Mouse (Mus musculus): ENCODE measurements at regions not wholly inside any gene's neighbourhood (a gene's known extent, or its start where the extent isn't known, plus 50 kb on each side); places are given as distances from the start of the nearest gene placed in this dataset.

DNA sequence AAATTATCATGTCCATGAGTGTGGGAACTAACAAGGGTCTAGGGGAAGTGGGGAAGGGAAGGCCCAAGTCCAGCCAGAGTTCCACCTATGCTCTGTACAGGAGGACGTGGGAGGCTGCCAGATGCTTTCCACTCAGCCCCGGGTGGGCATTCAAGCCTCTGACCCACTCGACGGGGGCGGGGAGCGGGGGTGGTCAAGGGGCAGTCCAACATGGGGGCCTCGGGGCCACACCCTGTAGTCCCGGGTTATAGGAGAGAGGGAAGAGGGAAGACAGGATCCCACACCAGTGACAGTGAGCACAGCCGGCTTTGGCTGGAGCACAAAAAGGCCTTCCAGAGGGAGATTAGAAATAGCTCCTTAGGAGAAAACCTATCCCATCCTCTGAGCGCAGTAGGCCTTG, 283.1 kb upstream of the Ddi1 start:
- no peak for ATAC-seq (ENCODE audit: low TSS enrichment)

- ATAC-seq (ENCODE audit: low TSS enrichment) = no peak
Measured at GRCm38 (mm10) chr9:6540178-6540700, 270.6 kb upstream of the Ddi1 start.

- ATAC-seq (ENCODE audit: low TSS enrichment) = no peak
Measured at GRCm38 (mm10) chr9:6528836-6529235, 259.2 kb upstream of the Ddi1 start.

GRCm38 (mm10) chr9:6517194-6517593, 247.5 kb upstream of the Ddi1 start:
- ATAC-seq (ENCODE audit: low TSS enrichment) = no peak

GRCm38 (mm10) chr9:6497786-6498185, 228.1 kb upstream of the Ddi1 start:
- no peak for ATAC-seq (ENCODE audit: low TSS enrichment)

GRCm38 (mm10) chr9:6480401-6480800, 210.8 kb upstream of the Ddi1 start:
- ATAC-seq (ENCODE audit: low TSS enrichment) = no peak

DNA sequence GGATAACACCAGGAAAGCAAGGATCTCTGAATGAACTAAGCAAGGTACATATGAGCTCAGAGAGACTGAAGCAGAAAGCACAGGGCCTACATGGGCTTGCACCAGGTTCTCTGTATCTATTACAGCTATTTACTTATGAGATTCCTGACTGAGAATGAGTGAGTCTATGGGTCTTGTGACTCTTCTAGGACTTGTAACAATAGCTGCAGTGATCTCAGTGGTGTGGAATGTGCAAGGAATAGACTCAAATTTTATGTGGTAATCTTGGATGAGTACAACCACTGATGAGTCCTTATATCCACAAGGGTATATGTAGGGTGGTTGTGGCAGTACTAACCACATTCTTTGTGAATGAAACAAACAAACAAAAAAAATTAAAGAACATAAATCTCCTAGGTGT, 184.9 kb upstream of the Ddi1 start:
- no peak for ATAC-seq (ENCODE audit: low TSS enrichment)

DNA sequence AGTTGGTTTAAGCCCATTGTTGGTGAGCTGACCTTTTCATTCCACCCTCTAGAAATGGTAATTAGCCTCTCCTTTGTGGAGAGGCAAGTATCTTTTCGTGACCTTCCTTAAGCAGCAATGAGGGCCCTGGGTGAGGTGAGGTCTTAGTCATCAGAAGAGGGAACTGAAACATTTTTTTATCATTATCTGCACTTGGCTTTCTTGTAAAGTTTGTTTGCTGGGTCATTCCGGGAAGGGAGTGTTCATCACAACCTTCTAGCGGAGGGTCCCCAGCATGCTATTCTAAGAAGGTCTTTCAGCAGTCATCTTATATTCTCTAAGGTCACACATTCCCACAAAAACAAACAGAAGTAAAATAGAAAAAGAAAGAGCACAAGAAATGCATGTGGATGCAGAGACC, 165.6 kb upstream of the Ddi1 start:
- no peak for ATAC-seq (ENCODE audit: low TSS enrichment)

GRCm38 (mm10) chr9:6433813-6434456, 164.3 kb upstream of the Ddi1 start:
- peak; percentile 93 for ATAC-seq (ENCODE audit: low TSS enrichment)

DNA sequence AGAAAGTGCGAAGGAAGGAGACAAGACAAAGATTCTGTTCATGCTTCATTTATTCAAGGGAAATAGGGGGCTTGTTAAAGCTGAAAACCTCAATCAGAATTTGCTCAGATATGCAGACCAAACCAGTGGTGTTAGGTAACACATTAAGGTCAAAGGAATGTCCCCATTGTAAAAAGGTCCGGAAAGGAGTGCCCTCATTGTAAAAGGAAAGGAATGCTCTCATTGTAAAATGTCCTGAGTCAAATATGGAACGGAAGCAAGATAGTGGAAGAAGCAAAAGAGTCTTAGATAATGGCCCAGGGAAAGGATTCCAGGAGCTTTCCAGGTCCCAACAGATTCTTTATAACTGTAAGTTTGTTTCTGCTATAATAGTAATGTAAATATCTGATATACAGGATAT, 161.2 kb upstream of the Ddi1 start:
- no peak for ATAC-seq (ENCODE audit: low TSS enrichment)

- no peak for ATAC-seq (ENCODE audit: low TSS enrichment)
Measured at GRCm38 (mm10) chr9:6430437-6430836, 160.8 kb upstream of the Ddi1 start.
